Mouse (Mus musculus): ENCODE measurements around the gene Hip1r. TPM values are rescaled to one million over a fixed set of nuclear protein-coding genes. Genes with fewer than 3 reads are reported as not detected.

Hip1r gene
- total RNA-seq, 2 experiments from 2014 or later: 16.9 to 39.3 TPM

Other genes with a start within 250 kb of the Hip1r start
- 118 TPM in 2 replicates for gene Rsrc2, start 224.2 kb upstream of the Hip1r start, total RNA-seq (2014; fragmentation: Nextera tagmentation)
- gene Rsrc2, start 224.2 kb upstream of the Hip1r start, total RNA-seq (2017): 171 and 227 TPM in 2 replicates
- gene Kntc1, start 223.9 kb upstream of the Hip1r start, total RNA-seq (2014; fragmentation: Nextera tagmentation): 63.0 and 74.9 TPM in 2 replicates
- gene Kntc1, start 223.9 kb upstream of the Hip1r start, total RNA-seq (2017): 43.6 and 73.8 TPM in 2 replicates
- gene Hcar2, start 108.1 kb upstream of the Hip1r start, total RNA-seq (2014; fragmentation: Nextera tagmentation): not detected in 2 replicates
- 2.7 and 5.4 TPM in 2 replicates for gene Hcar2, start 108.1 kb upstream of the Hip1r start, total RNA-seq (2017)
- gene Hcar1, start 93.6 kb upstream of the Hip1r start, total RNA-seq (2014; fragmentation: Nextera tagmentation): not detected in 2 replicates
- gene Hcar1, start 93.6 kb upstream of the Hip1r start, total RNA-seq (2017): not detected in 2 replicates
- 67.5 and 72.9 TPM in 2 replicates for gene Denr, start 66.5 kb upstream of the Hip1r start, total RNA-seq (2014; fragmentation: Nextera tagmentation)
- gene Denr, start 66.5 kb upstream of the Hip1r start, total RNA-seq (2017): 76.4 and 100.0 TPM in 2 replicates
- not detected in 2 replicates for gene Gm43518, start 46.2 kb upstream of the Hip1r start, total RNA-seq (2014; fragmentation: Nextera tagmentation)
- not detected in 2 replicates for gene Gm43518, start 46.2 kb upstream of the Hip1r start, total RNA-seq (2017)
- gene Ccdc62, start 42.9 kb upstream of the Hip1r start, total RNA-seq (2014; fragmentation: Nextera tagmentation): 0.34 and 2.6 TPM in 2 replicates
- 0.10 and 5.3 TPM in 2 replicates for gene Ccdc62, start 42.9 kb upstream of the Hip1r start, total RNA-seq (2017)
- 7.6 and 11.1 TPM in 2 replicates for gene Vps37b, start 58.6 kb downstream of the Hip1r start, total RNA-seq (2014; fragmentation: Nextera tagmentation)
- 9.5 and 11.6 TPM in 2 replicates for gene Vps37b, start 58.6 kb downstream of the Hip1r start, total RNA-seq (2017)
- gene Abcb9, start 122.2 kb downstream of the Hip1r start, total RNA-seq (2014; fragmentation: Nextera tagmentation): 0.71 and 0.96 TPM in 2 replicates
- gene Abcb9, start 122.2 kb downstream of the Hip1r start, total RNA-seq (2017): 0.73 and 2.7 TPM in 2 replicates
- gene Ogfod2, start 138.7 kb downstream of the Hip1r start, total RNA-seq (2014; fragmentation: Nextera tagmentation): 8.9 and 12.1 TPM in 2 replicates
- gene Ogfod2, start 138.7 kb downstream of the Hip1r start, total RNA-seq (2017): 14.9 and 18.6 TPM in 2 replicates
- 65.3 and 89.4 TPM in 2 replicates for gene Arl6ip4, start 142.5 kb downstream of the Hip1r start, total RNA-seq (2014; fragmentation: Nextera tagmentation)
- gene Arl6ip4, start 142.5 kb downstream of the Hip1r start, total RNA-seq (2017): 89.7 and 99.8 TPM in 2 replicates